Mouse (Mus musculus) megakaryocyte-erythroid progenitor cell, adult 5-6 weeks (primary cell): ENCODE results near the gene Fam171a2. TPM values are rescaled to one million over a fixed set of nuclear protein-coding genes. Genes with fewer than 3 reads are reported as not detected.

ENCODE experiments used
- ATAC-seq: replicated peaks from 2 replicates; pipeline ENCODE4 v1.8.0; 2016; ENCODE audit warnings: mild to moderate bottlenecking, inconsistent platforms; ENCODE audit not compliant: severe bottlenecking, poor library complexity, low FRiP score, low TSS enrichment
- total RNA-seq, 2 experiments: library from RNA; stranded (forward) in 1 of 2; stranded (reverse) in 1 of 2; fragments of 200-1000, 215-1000 nt in 1 of 2; fragments of >200 nt in 1 of 2; fragmentation: Nextera tagmentation in 1 of 2; gene quantifications; 2 replicates each; pipeline ENCODE4 v1.2.3; 2014 to 2017

Fam171a2 gene
- total RNA-seq, 2 experiments from 2014 or later: 0.28 TPM; not detected in 1

- ATAC-seq: no peak
Measured at GRCm38 (mm10) chr11:102460541-102460940, 13.1 kb upstream of the Fam171a2 start.

DNA sequence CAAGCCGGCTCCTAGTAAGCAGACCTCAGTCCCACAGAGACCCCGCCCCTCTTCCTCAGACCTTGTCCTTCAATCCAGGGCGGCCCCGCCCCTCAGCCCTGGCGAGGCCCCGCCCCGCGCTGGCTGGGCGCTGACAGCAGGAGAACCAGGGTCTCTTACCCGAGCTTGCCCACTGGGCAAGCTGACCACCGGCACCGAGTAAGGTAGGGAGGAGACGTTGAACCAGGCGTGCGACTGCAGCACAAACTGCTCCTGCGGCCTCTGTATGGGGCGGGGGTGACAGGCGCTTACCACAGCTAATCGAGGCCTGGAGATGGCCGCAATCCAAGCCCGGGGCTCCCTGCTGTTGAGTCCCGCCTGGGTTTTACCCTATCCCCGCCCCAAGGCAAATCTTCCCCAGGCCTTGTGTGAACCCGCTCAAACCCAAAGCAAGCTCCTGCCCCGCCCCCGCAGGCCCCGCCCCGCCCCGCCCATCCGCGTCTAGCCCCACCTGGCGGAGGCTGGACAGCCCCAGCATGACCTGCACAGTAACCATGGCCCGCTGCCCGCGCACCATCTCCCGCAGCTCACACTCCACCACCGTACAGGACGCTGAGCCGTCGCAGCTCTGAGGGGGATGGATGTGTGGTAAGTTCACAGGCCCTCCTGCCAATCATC is 8.4 kb upstream of the Fam171a2 start:
- peak; percentile 80 for ATAC-seq

- ATAC-seq: no peak
Measured at GRCm38 (mm10) chr11:102453131-102453530, 5.6 kb upstream of the Fam171a2 start.

DNA sequence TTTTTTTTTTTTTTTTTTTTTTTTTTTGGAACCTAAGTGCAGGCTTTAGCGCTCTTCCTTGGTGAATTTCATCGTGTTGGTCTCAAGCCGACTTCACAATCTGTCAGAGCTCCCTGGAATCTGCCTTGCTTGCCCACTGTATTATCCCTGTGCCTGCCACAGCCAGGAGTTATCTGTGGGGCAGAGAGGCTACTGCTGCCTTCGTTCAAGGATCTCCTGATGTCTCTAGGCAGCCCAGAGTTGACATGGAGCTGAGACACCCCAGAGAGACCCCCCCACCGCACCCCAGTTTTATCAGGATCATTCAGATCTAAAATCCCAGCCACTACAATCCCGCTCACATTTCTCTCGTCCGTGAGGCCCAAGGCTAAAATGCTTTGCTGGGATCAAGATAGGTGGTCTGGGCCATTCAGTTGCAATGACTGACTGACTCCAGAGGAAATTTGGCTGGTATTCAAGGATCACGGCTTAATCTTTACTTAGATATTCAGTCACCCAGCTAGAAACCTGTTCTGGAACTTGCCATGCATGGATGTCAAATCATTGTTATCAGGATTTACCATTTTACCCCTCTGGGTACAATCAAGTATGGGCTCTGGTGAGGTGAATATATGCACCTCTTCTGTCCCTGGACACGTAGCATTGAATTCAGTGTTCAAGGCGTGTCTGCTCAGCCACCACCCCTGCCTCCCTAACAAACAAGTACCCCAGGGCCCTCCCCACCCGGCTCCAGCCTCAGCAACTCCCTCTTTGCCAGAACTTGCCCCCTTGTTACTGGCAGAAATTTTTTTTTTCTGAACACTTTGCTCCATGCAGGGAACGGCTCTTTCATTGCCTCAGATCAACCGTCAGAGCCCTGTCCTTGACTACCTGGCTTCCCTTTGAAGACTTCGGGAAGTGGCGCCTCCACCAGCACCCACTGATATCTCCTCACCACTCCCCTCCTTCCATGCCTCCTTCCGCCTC is 1.8 kb upstream of the Fam171a2 start:
- ATAC-seq: no peak

DNA sequence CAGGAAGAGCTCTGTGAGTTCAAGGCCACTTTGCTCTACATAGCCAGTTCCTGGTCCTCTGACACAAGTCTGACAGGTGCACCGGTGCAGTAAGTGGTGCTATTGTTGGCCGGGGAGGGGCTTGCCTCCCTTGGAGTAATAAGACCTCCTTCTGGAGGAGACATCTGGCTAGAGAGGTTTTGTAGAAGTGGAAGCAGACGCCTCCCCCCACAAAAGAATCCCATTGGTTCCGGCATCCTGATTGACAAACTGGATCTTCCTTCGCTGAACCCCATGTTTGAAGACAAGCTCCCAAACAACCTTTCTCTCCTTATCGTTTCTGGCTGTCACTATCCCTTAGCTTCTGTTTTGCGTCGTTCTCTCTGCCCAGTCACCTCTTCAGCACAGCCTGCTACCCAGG is 845 bp upstream of the Fam171a2 start:
- no peak for ATAC-seq

GRCm38 (mm10) chr11:102446581-102447461 is 661 bp downstream of the Fam171a2 start:
- ATAC-seq: no peak

DNA sequence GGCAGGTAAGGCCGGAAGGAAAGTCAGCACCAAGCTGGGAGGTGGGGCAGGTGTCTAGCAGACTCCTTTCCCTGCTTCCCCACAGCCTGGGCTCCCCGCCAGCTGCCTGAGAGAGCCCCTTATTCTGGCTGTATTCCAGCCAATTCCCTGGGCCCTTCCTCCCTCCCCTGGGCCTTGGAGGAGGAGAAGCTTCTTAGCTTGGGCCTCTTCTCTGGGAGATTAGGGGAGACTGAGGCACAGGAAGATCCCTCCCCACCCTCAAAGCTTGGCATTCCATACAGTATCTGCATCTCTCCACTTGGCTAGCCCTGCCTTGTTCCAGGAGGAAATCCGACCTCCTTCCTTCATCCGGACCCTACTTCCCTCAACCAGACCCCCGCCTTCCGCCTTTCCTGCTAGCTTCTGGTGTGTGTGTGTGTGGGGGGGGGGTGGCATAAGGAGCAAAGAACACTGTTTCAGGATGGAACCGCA is 1.6 kb downstream of the Fam171a2 start:
- no peak for ATAC-seq

DNA sequence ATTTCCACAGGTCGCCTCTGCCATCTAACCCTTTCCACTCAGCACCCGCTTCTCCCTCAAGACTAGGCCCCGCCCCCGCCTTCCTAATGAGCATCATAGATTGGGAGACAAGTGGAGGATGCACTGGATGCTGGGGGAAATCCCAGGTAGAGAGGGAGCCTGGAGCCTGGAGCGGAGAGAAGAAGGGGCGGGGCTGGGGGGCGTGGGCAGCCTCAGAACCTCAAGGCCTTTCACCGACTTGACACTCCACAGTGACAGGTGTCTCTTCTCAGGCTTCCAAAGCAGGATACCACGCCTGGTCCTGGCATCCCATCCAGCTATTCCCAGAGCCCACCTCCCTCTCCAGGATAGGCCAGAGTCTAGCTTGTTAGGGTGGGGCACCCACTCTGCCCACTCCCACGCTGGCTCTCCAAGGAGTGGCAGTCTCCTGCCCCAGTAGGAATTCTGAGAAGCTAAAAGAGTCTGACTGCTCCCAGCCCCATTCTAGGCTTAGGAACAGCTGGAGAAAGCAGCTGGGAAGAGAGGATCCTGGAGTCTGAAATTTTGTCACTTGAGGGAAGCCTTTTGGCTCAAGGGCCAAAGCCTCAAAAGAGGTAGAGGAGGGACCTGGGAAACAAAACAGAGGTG is 2.1 kb downstream of the Fam171a2 start:
- no peak for ATAC-seq

- no peak for ATAC-seq
Measured at GRCm38 (mm10) chr11:102444781-102445180, 2.7 kb downstream of the Fam171a2 start.

- ATAC-seq: no peak
Measured at GRCm38 (mm10) chr11:102444321-102444720, 3.2 kb downstream of the Fam171a2 start.

DNA sequence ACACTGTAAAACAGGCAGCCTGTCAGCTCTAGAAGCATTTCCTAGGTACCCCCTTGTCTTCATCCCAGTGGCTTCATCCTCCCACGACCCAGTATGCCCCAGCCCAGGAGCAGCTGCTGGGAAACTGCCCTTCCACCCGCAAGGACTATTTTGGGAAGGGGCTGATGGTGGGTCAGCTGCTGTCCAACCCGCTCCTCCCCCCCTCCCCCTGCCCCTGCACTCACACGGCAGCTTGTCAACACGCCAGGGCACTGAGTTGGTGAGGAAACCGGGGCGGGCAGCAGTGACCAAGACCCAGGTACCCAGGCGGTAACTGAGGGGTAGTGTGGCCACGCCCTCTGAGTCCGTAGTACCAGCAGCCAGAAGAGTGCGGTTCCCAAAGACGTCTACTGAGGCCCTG is 3.7 kb downstream of the Fam171a2 start:
- no peak for ATAC-seq

- ATAC-seq: no peak
Measured at GRCm38 (mm10) chr11:102442089-102442488, 5.4 kb downstream of the Fam171a2 start.

GRCm38 (mm10) chr11:102441434-102441833 is 6.0 kb downstream of the Fam171a2 start:
- no peak for ATAC-seq

DNA sequence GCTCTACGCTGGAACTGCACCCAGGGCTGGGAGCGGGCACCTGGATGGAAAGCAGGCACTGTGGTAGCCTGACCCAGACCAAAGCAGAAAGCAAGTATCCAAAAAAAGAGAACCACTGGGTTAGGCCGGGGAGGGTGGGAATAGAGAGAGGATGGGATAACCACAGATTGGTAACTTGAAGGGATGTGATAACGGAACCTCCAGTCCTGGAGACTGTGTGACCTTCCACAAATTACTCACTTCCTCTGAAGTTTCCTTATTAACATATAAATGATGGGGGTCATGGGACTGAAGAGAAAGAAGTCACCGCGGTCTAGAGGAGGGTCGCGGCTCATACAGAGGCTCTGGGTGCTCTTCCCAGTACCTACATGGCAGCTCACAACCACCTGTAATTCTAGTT is 7.2 kb downstream of the Fam171a2 start:
- ATAC-seq: no peak

- ATAC-seq: no peak
Measured at GRCm38 (mm10) chr11:102439093-102440082, 8.1 kb downstream of the Fam171a2 start.

DNA sequence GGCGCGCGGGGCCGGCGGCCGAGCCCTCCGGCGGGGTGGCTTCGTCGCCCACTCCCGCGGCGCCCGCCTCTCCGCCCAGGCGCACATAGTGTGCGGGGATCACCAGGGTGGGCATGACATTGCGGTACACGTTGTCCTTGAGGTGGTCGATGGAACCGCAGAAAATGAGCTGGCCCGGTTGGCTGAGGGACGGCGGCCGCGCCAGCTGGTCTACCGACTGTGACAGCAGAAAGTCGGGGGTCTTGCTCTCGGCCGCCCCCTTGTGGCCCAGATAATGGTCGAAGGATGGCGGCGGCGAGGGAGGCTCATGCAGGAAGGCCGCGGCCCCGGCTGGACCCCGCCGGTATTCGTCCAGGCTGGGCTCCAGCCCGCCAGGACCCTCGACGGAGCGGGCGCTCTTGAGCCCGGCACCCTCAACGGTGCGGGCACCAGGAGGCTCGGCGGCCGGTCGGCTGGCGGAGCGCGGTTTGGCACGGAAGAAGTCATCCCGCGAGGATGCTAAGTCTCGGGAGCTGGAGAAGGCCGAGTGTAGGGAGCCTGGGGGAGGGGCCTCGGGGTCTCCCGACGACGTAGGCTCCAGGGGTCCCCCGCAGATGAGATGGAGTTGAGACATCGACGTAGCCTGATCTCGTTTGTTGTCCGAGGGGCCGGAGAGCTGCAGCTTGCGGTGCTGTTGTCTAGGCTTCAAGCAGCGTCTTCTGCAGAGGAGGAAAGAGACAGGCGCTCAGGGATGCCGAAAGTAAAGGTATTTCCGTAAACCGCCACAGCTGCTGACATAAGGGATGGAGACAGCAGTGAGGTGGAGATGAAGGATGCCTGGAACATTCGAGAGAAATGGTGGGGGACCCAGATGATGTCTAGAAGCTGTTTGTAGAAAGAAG is 9.0 kb downstream of the Fam171a2 start:
- no peak for ATAC-seq
